Mouse (Mus musculus): ENCODE data around the gene Lrrc26.

- TF ChIP-seq GATA1 (IDR thresholded peaks at IDR 0.05; ENCODE audit: borderline replicate concordance, low read length) = no peak
- TF ChIP-seq FLI1 (IDR thresholded peaks at IDR 0.05; ENCODE audit: low read length) = no peak
Observed at GRCm38 (mm10) chr2:25240723-25241437, 48.8 kb upstream of the Lrrc26 start.

All from megakaryocyte, embryonic 14.5 days (primary cell).